Mouse (Mus musculus): ENCODE data around the gene Tmem119.

- TF ChIP-seq POLR2A (IDR thresholded peaks at IDR 0.05; ENCODE audit: insufficient read length, low read depth) (no peak), USF1 (IDR thresholded peaks at IDR 0.05; ENCODE audit: low read depth) (no peak), MAX (IDR thresholded peaks at IDR 0.05; ENCODE audit: low read depth) (no peak), MYOG (IDR thresholded peaks at IDR 0.05; ENCODE audit: control insufficient read depth in 1 of 3, insufficient read depth in 1 of 3, insufficient read length in 2 of 3, low read depth in 2 of 3) (no peak)
These were observed 48.7 kb downstream of the Tmem119 start for GRCm38 (mm10) chr5:113751521-113752157.
